Mouse (Mus musculus): ENCODE data around the gene Rgs12. TPM values are rescaled to one million over a fixed set of nuclear protein-coding genes. Genes with fewer than 3 reads are reported as not detected.

The Rgs12 gene
- total RNA-seq (2021) = 10 to 100 TPM; 58.1 to 65.2 TPM

GRCm38 (mm10) chr5:34948861-34949760 lies at the start of gene Rgs12:
Rgs12 (plus strand) TSS chr5:34949445.
- peak in 1 of 2 experiments; percentile 89 for DNase-seq (ENCODE audit: extremely low spot score in 1 of 2, low spot score in 2 of 2)

DNA sequence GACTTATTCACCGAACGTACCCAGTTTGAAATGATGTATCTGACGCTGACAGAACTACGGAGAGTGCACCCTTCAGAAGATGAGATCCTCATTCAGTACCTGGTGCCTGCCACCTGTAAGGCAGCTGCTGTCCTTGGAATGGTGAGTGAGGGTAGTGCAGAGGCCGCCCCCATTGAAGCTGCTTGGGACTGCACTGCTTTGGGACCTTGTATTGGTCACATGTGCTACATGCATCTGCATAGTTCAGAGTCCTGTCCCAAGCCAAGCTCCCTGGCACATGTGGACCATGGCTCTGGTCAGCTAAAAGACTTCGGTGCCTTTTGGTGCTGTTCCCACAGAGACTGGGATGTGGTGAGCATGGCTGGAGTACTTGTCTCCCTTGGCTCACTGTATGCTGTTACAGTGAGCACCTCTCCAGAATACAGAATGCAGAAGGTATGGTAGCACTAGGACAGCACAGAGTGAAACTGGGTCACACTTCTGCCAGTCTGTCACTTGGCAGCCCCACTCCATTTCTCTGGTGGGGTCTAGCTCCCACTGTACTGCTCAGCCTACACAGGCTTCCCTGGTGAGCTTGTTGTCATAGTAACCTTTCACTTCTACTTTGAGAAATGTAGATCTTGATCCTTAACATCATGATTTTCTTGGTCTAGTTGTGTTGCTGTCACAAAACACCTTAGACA lies 49.3 kb upstream of the Rgs12 start:
- no peak for DNase-seq (ENCODE audit: extremely low spot score in 1 of 2, low spot score in 2 of 2)
- intact Hi-C loops (cut with DNase I) = loop anchor here (5.0 kb wide), 1 partner anchor 48 kb away; no protein-coding TSS in a partner anchor

More at GRCm38 (mm10) chr5:34948861-34949760, at the start of gene Rgs12:
- intact Hi-C loops (cut with DNase I) = no loop called here

DNA sequence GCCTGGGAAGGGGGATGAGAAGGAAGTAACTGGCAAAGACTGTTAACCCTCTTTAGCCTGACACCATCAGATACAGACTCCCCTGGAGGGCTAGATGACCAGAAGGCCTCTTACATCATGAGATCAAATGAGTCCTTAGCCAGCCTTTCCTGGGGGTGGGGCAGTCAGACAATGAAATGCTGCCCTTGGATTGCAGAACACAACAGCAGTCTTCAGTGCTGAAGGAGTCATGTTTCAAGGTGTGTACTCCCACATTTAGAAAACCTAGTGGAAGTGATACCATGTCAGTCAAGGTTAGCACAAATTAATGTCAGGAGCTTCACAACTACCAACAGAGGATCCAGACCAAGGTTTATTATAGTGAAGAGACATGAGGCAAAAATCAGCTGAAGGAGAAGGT lies 46.9 kb upstream of the Rgs12 start:
- intact Hi-C loops (cut with DNase I) = no loop called here
- no peak for DNase-seq (ENCODE audit: extremely low spot score in 1 of 2, low spot score in 2 of 2)

DNA sequence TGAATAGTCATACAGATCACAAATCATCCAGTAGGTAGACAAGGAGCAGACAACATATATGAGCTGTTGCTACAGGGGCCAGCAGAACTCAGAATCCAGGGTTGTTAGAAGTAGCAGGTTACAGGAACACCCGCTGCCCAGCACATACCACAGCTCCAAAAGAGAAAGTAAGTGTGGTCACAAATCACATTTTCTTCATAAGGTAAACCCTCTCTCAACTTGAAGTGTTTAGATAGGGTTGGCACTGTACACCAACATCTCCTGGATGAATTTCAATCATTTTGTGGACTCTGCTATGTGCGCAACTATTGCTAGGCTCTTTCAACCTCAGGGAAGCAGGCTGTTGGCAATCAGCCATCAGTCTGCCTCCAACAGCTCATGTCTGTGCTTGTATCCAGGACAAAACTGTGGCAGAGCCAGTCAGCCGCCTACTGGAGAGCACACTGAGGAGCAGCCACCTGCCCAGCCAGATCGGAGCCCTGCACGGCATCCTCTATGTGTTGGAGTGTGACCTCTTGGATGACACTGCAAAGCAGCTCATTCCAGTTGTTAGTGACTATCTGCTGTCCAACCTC lies 46.3 kb upstream of the Rgs12 start:
- intact Hi-C loops (cut with DNase I) = no loop called here
- DNase-seq (ENCODE audit: extremely low spot score in 1 of 2, low spot score in 2 of 2) = peak in 1 of 2 experiments; percentile 81

DNA sequence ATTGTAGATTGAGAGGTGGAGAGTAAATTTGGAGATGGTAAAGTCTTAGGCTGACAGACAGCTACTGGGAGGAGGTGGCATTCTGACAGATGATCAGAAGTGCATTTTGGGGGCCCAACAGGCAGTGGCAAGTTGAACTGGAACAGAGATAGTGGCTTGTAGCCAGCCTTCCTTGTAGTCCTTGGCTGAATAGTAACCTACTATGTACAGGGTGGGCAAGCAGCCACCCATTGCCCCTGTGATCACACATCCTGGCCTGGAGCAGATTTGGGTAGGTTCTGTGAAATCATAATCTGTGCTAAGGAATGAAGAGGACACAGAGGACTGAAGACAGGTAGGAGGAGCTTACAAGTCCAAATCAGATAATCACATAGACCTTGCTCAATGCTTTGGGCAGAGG lies 44.8 kb upstream of the Rgs12 start:
- no peak for DNase-seq (ENCODE audit: extremely low spot score in 1 of 2, low spot score in 2 of 2)
- intact Hi-C loops (cut with DNase I) = no loop called here

- DNase-seq (ENCODE audit: extremely low spot score in 1 of 2, low spot score in 2 of 2) = no peak
- intact Hi-C loops (cut with DNase I) = no loop called here
Observed at GRCm38 (mm10) chr5:34907230-34907629, 42.0 kb upstream of the Rgs12 start.

DNA sequence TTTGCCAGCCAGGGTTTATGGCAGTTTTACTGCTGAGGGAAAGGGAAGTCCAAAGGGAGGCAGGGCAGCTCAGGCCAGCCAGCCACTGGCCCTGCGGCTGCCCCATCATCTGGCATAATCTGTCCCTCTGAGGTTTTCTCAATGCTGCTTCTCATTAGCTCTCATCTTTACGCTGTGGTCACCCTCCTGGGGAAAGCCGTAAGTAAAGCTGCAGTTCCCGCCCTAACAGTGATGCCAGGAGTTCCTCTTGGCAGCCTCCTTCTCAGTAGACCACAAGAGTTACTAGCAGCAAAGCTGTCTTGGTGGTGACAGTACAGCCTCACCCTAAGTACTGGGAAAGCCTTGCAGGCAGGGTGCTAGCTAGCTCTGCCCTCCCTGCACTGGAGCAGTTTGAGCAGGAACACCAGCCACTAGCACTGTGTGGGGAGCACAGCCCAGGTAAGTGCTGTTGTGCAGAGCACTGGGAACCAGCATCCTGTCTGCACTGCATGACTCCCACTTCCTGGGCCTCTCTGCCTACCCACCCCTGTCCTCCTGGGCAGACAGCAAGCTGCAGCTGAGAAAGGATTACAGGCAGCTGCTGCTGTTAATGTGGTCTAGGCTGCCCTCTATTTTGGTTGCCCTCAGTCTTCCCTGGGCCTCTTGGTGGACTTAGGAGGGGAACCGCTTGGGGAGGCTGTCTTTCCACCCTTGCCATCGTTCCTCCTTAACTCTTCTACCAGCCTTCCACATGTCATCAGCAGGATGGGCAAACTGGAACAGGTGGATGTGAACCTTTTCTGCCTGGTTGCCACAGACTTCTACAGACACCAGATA lies 41.1 kb upstream of the Rgs12 start, which contains the start of gene Msantd1:
TSS of gene Msantd1 (plus strand) at position 103 of the 816 bp plus-strand sequence.
- intact Hi-C loops (cut with DNase I) = no loop called here
- no peak for DNase-seq (ENCODE audit: extremely low spot score in 1 of 2, low spot score in 2 of 2)

DNA sequence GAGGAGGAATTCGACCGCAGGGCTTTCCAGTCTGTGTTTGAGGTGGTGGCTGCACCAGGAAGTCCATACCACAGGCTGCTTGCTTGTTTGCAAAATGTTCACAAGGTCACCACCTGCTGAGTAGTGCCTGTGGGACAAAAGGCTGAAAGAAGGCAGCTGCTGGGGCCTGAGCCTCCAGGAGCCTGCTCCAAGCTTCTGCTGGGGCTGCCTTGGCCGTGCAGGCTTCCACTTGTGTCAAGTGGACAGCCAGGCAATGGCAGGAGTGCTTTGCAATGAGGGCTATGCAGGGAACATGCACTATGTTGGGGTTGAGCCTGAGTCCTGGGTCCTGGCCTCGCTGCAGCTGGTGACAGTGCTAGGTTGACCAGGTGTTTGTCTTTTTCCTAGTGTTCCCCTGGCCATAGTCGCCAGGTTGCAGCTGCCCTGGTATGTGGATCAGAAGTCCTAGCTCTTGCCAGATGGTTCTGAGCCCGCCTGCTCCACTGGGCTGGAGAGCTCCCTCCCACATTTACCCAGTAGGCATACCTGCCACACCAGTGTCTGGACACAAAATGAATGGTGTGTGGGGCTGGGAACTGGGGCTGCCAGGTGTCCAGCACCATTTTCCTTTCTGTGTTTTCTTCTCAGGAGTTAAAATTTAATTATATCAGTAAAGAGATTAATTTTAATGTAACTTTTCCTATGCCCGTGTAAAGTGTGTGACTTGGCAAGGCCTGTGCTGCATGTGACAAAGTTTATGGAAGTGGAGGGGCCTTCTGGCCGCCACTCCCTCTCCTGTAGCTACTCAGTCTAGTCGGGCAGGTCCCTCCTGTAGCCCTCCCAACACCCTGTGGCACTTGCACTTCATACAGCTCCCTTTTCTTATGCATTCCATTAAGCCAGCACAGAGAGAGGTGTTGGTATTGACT lies 40.3 kb upstream of the Rgs12 start:
- intact Hi-C loops (cut with DNase I) = no loop called here
- DNase-seq (ENCODE audit: extremely low spot score in 1 of 2, low spot score in 2 of 2) = peak in 1 of 2 experiments; percentile 47

DNA sequence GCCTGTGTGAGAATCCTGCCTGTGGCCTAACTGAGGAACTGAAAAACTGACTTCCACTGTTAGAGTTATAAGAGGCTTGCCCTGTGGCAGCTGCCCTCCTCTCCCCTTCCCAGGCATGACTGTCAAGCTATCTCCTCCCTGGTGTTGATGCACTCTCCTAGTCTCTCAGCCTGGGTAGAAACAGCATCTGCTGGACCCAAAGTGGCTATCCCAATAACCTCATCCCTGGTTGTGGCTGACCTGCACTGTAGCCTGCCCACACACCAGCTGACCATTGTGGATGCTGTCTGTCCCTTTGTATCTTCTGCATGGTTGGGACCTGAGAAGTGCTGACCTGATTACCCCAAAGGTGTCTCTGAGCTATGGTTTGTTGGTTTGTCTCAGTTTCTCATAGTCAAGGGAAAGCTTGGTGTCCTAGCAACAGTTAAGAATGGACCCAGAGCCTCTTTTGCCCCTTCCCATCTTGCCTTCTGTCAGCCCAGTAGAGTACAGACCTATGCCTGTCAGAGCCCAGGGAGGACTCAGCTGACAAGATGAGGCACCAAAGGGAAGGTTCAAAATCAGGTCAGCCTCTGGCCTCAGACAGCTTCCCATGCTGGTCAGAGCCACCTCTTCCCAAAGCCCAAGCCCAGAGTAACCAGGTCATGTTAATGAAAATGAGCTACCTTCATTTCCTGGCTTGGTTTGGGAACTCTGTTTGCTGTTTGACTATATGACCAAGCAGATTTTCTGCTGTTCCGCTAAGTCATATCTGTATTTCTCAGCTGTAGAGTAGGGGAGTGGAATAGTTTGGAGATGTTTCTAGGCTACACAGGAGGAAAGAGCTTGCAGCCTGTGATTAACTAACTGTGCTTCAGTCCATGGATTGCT lies 39.4 kb upstream of the Rgs12 start:
- DNase-seq (ENCODE audit: extremely low spot score in 1 of 2, low spot score in 2 of 2) = no peak
- intact Hi-C loops (cut with DNase I) = loop anchor here (10.0 kb wide), 1 partner anchor 435 kb away; no protein-coding TSS in a partner anchor

DNA sequence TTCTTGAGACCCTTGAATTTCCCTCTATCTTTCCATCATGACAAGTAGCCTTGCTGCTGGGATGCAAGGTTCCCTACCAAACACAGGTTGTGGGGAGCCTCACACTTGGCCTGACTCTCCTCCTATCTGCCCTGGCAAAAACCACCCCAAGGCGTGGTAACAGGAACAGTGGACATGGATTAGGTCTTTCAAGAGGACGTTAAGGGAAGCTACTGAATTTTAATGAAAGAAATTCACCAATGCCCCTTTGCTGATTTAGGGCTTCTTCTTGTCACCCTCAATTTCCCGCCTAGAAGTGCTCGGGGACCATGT lies 38.8 kb upstream of the Rgs12 start:
- intact Hi-C loops (cut with DNase I) = loop anchor here (10.0 kb wide), 1 partner anchor 434 kb away; no protein-coding TSS in a partner anchor
- no peak for DNase-seq (ENCODE audit: extremely low spot score in 1 of 2, low spot score in 2 of 2)

GRCm38 (mm10) chr5:34915801-34916200 lies 33.4 kb upstream of the Rgs12 start:
- peak; percentile 81 to 85 for DNase-seq (ENCODE audit: extremely low spot score in 1 of 2, low spot score in 2 of 2)

DNA sequence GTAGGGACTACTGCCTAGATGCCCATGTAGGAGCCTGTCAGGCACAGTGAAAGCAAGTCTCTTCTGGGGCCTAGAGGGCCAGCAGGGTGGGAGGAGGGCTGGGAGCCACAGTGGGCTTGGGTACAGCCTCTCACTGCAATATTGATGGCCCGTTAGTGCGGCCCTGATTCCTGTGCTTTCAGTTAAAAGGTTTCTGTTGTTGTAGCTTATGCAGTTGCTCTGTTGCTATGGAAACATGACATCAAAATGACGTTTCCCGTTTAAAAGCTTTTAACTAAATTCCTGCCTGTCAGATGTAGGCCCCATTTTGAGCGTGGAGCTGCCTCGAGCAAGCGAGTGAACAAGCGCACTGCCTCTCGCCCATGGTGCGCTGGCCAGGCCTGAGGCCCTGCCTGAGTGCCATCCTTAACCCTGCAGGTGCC lies 32.0 kb upstream of the Rgs12 start:
- intact Hi-C loops (cut with DNase I) = loop anchor here (2.0 to 10.0 kb wide), 2 partner anchors 126 to 428 kb away; no protein-coding TSS in a partner anchor
- peak; percentile 39 to 52 for DNase-seq (ENCODE audit: extremely low spot score in 1 of 2, low spot score in 2 of 2)

More at GRCm38 (mm10) chr5:34915801-34916200, 33.4 kb upstream of the Rgs12 start:
- intact Hi-C loops (cut with DNase I) = loop anchor here (2.0 to 10.0 kb wide), 2 partner anchors 127 to 429 kb away; no protein-coding TSS in a partner anchor

- no peak for DNase-seq (ENCODE audit: extremely low spot score in 1 of 2, low spot score in 2 of 2)
- intact Hi-C loops (cut with DNase I) = loop anchor here (10.0 kb wide), 1 partner anchor 426 kb away; no protein-coding TSS in a partner anchor
Observed at GRCm38 (mm10) chr5:34918785-34919184, 30.5 kb upstream of the Rgs12 start.

DNA sequence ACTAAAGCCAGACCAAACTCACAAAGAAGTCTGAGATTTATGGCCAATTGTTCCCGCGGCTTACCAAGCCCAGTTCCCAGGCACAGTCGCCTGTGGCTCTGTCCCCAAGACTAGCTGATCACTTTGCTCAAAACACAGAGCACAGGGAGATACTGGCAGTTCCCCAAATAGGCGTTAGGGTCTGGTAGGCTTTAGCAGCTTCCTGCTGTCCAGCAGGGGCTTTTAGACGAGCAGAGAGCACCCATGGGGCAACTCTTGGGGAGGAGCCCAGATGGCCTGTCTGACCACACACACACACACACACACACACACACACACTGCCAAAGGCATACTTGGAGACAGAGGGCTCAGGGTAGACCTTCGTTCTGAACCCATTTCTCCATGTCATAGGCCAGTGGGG lies 26.7 kb upstream of the Rgs12 start:
- DNase-seq (ENCODE audit: extremely low spot score in 1 of 2, low spot score in 2 of 2) = no peak
- intact Hi-C loops (cut with DNase I) = no loop called here

DNA sequence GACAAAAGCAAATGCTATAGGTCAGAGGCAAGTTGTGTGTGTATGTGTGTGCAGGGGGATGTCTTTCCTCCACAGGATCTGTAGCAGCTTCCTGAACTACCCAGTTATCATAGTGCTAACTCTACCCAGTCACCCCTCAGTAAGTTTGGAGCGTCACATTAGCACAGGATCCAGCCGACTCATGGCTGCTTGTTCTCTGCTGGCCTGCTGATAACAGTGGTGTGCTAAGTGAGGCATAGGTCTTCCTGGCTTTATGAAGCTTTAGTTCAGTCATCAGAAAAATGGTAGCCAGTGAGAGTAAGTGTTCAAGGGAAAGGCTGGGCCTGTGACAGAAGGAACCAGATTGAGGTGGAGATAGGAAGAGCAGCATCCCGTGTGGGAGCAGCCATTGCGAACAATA lies 25.3 kb upstream of the Rgs12 start:
- intact Hi-C loops (cut with DNase I) = no loop called here
- no peak for DNase-seq (ENCODE audit: extremely low spot score in 1 of 2, low spot score in 2 of 2)

GRCm38 (mm10) chr5:34924519-34924918 lies 24.7 kb upstream of the Rgs12 start:
- intact Hi-C loops (cut with DNase I) = no loop called here

GRCm38 (mm10) chr5:34927648-34928047 lies 21.6 kb upstream of the Rgs12 start:
- intact Hi-C loops (cut with DNase I) = no loop called here
- DNase-seq (ENCODE audit: extremely low spot score in 1 of 2, low spot score in 2 of 2) = no peak

More at GRCm38 (mm10) chr5:34924519-34924918, 24.7 kb upstream of the Rgs12 start:
- no peak for DNase-seq (ENCODE audit: extremely low spot score in 1 of 2, low spot score in 2 of 2)
